Mouse (Mus musculus): ENCODE results near the gene Pml.

DNA sequence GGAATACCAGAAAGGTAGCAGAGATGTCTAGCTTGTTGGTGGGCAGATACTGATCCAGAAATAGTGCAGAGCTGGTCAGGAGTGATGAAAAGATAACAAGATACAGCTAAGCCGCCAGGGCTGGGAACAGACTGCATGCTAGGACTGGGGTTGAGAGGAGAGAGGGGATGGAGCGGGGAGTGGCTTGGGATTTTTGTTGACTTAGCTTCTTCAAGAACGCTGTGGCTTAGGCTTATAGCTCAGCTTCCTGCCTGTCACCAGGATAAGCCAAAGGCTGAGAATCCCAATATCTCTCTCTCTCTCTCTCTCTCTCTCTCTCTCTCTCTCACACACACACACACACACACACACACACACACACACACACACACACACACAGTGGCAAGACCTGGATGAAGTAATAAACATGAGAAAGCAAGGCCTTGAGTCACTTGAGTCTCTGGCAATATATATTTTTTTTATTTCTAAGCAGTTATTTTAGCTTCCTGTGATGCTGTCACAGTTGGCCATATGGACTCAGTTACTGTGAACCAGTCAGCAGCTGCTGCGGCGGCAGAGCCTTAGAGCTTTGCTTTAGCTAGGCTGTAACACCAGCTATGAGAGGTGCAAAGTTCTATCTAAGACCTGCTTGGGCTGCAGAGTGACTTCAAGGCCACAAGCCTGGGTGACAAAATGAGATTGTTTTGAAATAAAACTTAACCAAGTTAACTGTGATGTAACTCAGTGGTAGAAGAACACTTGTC lies 73.7 kb downstream of the Pml start:
- TF ChIP-seq CTCF (IDR thresholded peaks at IDR 0.05; ENCODE audit: low read depth, low read length) (no peak), POLR2A (IDR thresholded peaks at IDR 0.05; ENCODE audit: insufficient read depth, low read length) (no peak), EP300 (IDR thresholded peaks at IDR 0.05; ENCODE audit: insufficient read depth, low read depth, low read length) (no peak)

Measured in ES-Bruce4 (cell line).